Mouse (Mus musculus) gastrocnemius, postnatal 14 days (tissue): ENCODE results near the gene Bcl6b. TPM values are rescaled to one million over a fixed set of nuclear protein-coding genes. Genes with fewer than 3 reads are reported as not detected.

Experiments
- DNase-seq: peaks from one replicate; pipeline ENCODE4 v3.0.0; 2021; ENCODE audit warnings: mixed read lengths
- intact Hi-C: fragments of 180-260 bp; cut with DNase I; formaldehyde crosslinking; loops from one replicate; pipeline ENCODE4 v1.15.1; 2025; ENCODE audit warnings: low total_unique reads
- total RNA-seq, 2 experiments: library from RNA; stranded (reverse); gene quantifications; 2 replicates each; pipeline ENCODE4 v1.2.3; 2021

The Bcl6b gene
- total RNA-seq, 2 experiments from 2014 or later = 12.4 to 13.7 TPM

DNA sequence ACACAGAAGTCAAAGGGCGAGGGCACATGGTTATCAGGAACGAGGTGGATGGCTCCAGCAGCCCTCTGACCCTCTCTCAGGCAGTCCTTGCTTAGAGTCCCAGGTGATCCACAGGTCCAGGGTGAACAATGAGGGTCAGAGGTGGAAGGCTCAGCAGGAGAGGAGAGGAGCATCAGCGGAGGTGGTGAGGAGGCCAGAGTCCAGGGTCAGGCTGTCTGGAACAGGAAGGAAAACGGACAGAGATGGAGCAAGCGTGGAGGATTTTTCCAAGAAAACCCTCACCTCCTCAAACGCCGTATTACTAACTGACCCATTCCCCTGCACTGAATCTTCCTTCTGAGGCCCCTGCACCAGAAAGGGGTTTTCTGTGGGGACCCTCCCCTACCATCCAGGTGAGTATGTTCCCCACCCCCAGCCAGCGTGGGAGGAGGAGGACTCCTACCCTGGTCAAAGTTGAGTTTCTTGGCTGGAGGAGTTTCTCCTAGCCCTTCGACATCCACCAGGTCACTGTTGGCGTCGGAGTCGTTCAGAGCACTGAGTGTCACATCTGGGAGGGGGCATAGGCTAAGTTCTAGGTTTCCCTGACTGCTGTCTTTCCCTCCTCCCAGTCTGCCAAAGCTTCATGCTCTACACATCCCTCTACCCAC is 5.8 kb upstream of the Bcl6b start:
- intact Hi-C loops = no loop called here
- no peak for DNase-seq

- no peak for DNase-seq
- intact Hi-C loops = no loop called here
Measured at GRCm38 (mm10) chr11:70234497-70234896, 4.9 kb upstream of the Bcl6b start.

- intact Hi-C loops = no loop called here
- no peak for DNase-seq
Measured at GRCm38 (mm10) chr11:70234037-70234436, 4.4 kb upstream of the Bcl6b start.

DNA sequence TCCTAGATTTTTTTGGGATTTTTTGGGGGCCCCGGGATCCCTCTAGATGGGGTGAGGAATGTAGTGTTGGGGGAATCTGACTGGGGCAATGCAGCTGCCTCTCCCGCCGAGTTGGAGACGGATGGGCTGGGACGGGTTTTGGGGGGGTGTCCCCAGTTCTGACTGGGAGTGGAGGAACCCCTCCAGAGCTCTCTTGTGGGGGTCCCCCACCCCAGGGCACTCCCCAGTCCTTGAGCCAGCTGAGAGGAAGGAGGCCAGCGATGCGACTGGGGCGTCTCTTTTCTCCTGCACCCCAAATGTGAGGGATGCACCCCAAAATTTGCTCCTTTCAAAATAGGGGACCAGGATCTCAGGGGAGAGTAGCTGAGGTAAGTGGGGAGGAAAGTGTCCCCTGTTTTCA is 3.4 kb upstream of the Bcl6b start:
- no peak for DNase-seq
- intact Hi-C loops = no loop called here

DNA sequence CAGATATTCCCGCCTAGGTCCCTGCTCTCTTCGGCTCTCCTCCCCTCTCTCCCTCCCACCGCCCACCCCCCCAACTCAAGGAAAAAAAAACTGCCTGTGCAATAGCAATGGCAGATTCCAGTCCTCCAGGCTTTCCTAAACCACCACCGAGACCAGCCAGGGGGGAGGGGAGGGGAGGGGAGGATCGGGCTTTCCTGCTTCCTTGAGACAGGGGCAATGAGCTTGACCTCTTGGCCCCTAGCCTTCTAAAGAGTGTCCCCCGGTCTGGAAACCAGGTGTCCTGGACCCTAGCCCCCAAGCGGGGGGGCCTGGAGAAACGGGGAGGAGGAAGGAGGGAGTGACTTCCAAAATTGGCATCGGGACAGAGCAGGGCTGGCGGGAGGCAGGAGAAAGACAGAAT is 2.9 kb upstream of the Bcl6b start:
- DNase-seq = no peak
- intact Hi-C loops = no loop called here

GRCm38 (mm10) chr11:70230239-70230727 is 685 bp upstream of the Bcl6b start:
- intact Hi-C loops = no loop called here
- DNase-seq = peak; percentile 90

DNA sequence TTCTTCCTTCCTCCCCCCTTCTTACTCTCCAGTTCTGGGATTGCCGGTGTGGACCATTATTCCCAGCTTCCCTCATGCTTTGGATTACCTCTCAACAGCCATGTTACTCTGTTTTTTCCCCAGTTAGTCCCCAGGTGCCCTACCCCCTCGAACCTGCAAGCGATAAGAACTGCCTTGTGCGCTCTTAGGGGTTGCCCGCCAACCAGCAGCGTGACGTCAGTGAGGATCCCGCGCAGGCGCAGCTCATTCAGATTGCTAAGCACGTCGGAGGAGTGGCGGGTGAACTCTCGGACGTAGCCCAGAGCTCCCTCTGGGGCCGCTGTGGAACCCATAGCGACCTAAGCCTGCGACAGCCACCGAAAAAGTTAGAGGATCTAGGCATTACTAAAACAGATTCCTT is 770 bp downstream of the Bcl6b start:
- intact Hi-C loops = no loop called here
- DNase-seq = peak; percentile 81

DNA sequence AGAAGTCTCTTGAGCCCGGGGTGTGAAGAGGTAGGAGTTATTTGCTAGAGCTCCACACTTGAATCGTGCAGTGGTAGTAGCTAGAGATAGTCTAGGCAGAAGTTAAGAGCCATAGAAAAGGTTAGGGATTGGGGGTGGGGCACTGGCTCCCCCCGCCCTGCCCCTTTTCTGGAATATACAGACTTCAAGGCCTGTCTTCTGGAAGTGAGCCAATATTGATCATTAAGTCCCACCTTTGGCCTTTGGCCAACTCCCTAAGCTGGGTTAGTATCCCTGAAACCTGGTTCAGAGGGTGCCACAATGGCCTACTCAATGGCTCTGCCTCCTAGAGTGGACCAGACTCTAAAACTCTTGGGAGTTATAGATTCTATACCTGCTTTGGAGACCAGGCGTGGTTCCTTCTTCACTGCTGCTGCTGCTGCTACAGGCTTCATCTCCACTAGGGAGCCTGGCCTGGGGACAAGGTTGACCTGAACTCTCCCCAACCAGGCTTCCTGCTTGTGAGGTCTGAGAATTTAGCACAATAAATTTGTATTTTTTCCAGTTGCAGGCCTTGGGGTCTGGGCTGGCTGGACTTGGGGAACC is 1.8 kb downstream of the Bcl6b start:
- intact Hi-C loops = no loop called here
- DNase-seq = no peak

DNA sequence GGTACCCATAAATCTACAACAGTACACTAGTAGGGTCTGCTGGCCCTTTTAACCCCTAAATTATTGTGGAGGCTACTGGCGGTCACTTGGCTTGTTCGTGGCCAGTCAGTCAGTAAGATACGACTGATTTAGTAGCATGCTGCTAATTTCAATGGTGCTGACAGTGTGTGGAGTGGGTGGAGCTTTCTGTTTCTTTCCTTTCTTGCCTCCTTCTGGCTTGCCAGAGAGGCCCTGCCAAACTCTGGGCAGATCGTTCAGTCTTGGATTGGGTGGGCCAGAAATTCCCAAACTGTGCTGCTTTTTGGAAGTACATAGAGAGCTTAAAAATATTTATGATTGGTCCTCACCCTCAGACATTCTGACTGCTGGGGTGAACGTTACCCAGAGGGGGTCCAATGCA is 2.5 kb downstream of the Bcl6b start:
- no peak for DNase-seq
- intact Hi-C loops = no loop called here

DNA sequence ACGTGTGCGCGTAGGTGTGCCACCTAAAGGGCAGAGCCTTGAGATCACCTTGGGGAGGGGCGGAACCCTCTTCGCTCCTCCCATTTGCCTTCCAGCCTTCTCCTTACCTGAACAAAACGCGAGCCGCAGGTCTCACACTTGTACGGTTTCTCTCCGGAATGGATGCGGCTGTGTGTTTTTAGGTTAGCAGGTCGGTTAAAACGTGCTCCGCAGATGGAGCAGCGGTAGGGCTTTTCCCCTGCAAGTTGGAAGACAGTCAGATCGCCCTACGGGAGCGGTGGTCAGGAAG is 3.1 kb downstream of the Bcl6b start:
- DNase-seq = no peak
- intact Hi-C loops = no loop called here

DNA sequence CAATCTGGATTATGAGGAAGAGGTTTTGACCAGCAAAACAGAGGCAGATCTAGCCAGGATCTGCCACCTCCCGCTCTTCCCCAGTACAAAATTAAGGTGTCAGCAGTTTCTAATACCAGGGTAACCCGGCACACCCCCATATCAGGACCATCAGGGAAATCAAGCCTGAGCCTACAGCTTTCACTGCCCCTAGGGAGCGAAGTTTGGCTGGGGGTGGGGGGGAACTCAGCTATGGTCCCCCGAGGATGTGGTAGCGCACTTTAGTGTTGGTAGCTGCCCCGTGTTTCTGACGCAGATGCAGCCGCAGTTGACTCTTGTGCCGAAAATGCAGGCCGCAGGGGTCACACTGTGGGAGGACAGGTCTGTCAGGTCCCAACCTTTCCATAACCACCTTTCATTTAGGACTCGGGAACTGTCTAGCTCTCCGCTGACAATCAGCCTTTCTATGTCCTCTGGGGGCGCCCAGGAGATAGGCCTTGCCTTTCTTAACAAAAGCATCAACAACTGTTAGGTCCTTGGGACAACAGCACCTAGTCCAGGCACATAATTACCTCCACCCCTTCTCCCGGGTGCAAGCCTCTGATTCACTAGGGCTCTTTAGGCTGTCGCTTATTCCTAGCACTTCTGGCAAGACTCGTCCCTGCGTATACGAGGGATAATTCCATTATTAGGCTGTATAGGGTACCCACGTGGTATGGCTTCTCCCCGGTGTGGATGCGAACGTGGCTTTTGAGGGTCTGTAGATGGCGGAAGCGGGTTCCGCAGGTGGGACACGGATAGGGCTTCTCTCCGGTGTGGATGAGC is 3.6 kb downstream of the Bcl6b start:
- no peak for DNase-seq

DNA sequence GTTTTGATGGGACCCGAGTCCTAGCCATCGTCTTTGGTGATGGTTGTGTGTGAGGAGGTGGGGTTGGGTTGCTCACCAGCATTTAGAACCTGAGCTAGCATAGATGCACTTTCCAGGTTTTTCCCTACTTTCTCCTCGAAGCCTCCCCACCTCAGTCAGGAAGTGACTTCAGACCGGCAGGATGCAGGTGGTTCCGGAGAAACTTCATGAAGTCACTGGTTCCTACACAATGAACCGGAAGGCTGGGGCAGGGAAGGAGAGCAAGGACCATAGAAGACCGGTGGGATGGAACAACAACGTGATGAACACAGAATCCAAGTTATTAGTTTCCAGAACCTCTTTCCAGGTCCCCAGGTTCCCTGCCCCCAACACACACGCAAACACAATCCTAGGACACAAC is 5.9 kb downstream of the Bcl6b start:
- no peak for DNase-seq
- intact Hi-C loops = no loop called here

More for the DNA sequence above, 3.6 kb downstream of the Bcl6b start:
- intact Hi-C loops = no loop called here

DNA sequence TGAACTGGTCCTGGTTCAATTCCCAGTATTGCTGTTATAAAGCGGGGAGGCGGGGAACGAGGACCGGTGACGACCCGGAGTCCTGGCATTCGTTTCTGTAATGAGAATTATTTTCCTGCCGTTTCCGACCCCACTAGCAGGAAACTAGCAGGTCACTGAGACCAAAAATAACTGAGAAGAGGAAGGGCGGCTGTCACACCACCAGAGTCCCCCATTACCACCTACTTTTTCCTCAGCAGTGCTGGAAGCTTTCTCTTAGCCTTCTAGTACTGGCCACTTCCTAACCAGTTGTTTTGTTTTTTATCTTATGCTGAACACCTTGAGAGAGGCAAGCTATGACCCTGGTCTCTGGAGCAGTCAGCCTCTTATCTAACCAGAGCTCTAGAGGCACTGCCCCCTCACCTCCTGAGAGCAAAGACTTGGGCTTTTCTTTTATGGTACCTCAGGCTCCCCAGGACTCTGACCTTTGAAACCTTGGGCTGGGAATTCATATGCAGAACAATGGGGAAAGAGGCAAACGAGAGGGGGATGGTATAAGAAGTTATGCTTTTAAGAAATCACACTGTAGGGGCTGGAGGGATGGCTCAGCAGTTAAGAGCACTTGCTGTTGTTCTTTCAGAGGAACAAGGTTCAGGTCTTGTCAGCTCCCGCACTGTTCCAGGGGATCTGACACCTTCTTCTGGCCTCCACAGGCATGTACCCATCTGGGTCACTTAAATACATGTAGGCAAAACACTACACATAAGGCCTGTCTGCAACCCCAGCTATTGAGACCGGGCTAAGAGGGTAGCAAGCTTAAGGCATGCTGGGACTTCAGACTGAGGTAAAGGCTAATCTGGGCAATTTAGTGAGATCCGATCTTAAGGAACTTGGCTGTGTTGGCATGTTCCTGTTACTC is 7.7 kb downstream of the Bcl6b start:
- intact Hi-C loops = no loop called here
- DNase-seq = no peak

- intact Hi-C loops = no loop called here
- DNase-seq = peak; percentile 85
Measured at GRCm38 (mm10) chr11:70220731-70221602, 8.6 kb downstream of the Bcl6b start, which contains the start of gene Slc16a13. Slc16a13 (minus strand) TSS chr11:70221064.

- DNase-seq = no peak
Measured at GRCm38 (mm10) chr11:70220323-70220722, 9.3 kb downstream of the Bcl6b start.

DNA sequence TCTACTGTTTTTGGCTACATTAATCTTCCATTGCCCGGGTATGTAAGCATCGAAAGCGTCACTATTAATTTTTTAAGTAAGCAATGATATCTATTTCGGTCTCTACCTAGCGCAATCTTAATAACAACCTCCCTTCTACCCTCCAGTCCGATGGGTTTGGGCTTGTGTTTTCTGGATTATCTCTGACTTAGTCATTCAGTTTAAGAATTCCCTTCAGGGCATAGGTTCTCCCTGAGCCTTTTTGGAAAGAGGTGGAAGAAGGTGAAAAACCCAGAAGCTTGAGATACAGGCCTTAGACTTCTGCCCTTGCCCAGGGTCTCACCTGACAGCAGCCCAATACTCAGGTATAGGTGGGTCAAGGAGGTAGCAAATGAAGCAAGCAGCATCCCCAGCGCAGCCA is 9.7 kb downstream of the Bcl6b start:
- no peak for DNase-seq
- intact Hi-C loops = no loop called here

More at GRCm38 (mm10) chr11:70220323-70220722, 9.3 kb downstream of the Bcl6b start:
- intact Hi-C loops = no loop called here

DNA sequence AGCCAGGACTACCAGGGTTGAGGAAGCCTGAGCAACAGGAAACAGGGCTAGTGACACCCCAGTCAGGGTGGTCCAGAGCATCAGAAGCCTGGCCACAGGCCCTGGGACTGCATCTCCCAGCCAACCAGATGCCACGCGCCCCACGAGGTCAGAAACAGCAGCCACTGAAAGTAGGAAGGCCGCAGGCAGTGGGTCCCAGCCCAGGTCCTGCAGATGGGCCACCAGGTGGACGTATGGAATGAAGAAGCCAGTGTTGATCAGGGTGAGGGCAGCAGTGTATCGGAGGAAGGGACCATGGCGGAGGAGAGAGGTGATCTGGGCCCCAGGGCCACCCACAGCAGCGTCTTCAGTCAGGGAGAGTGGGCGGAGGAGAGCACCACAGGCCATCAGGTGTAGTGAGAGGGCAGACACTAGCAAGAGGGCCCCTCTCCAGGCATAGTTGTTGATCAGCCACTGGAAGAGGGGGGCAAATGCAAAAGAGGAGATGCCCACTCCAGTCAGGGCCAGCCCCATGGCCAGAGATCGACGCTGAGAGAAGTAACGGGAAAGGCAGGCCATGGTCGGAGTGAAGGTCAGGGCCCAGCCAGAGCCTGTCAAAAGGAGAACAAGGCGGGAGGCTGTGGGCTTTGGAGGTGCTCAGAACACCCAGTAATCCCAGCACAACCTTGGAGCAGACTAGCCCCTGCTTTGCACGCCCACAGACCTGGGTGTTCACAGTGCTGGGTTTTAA is 10.7 kb downstream of the Bcl6b start:
- DNase-seq = no peak
- intact Hi-C loops = no loop called here

GRCm38 (mm10) chr11:70218039-70218438 is 11.6 kb downstream of the Bcl6b start:
- DNase-seq = no peak
- intact Hi-C loops = no loop called here
